Mouse (Mus musculus) v-Abl transformed pro-B cells (cell line): Measurements from ENCODE around the gene Olfr934.

Experiments used
- in situ Hi-C, 2 experiments: fragments of 400-800 bp; cut with MboI; formaldehyde crosslinking; loops; one replicate each; pipeline ENCODE4 v1.15.1; 2025; ENCODE audit not compliant: unreplicated experiment in 2 of 2

Gene Olfr934

GRCm38 (mm10) chr9:38988215-38988614 lies at the start of gene Olfr934:
TSS of gene Olfr934 (minus strand) at chr9:38988315.
- in situ Hi-C loops = no loop called here

DNA sequence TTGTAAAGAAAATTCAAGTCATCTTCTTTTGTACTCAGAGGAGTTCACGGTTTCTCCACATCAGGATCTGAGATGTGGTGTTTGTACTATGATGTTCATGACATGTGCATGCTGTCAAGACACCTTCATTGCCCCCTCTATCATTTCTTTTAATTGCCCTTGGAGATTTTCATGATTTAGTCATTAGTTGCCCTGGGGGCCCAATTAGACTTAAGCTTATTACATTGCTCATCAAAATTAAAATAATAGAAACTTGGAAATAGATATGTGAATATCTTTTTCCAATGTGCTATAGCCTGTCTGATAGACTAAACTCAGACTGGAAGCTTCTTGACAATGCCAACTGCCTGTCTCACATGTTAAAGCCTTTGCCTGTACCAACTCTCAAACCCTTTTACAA lies 35.2 kb upstream of the Olfr934 start, which contains the start of gene Olfr146:
Olfr146 (minus strand) TSS at position 101 of the 400 bp plus-strand sequence.
- in situ Hi-C loops = no loop called here

DNA sequence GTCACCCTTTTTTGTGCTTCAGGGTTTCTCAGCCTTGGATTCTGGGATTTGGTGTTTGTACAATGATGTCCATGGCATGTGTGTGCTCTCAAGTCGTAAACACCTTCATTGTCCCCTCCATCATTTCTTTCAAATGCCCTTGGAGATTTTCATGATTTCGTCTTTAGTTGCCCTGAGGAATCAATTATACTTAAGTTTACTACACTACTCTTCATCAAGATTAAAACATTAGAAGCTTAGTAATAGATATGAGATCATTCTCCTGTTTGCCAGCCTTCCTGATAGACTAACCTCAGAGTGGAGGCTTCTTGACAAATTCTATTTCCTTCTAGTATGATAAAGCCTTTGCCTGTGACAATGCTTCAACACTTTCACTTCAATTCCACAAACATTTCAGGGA lies 11.5 kb upstream of the Olfr934 start, which contains the start of gene Olfr935:
Olfr935 (minus strand) TSS at position 101 of the 400 bp plus-strand sequence.
- in situ Hi-C loops = no loop called here

- in situ Hi-C loops = no loop called here
Measured at GRCm38 (mm10) chr9:38972013-38972412, 16.1 kb downstream of the Olfr934 start, which contains the start of gene Olfr933. TSS of gene Olfr933 (plus strand) at chr9:38972313.

DNA sequence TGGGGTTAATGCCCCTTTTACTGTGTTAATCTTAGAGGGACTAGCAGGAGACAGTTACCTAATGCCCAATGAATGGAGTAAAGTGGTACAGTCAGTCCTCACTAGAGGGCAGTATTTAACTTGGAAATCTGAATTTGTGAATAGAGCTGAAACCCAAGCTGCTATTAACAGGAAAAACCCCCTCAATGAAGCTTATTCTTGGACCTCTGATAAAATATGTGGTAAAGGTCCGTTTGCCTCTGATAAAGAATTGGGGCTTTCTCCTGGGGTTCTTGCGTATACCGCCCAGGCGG lies 34.0 kb downstream of the Olfr934 start:
- in situ Hi-C loops = no loop called here

DNA sequence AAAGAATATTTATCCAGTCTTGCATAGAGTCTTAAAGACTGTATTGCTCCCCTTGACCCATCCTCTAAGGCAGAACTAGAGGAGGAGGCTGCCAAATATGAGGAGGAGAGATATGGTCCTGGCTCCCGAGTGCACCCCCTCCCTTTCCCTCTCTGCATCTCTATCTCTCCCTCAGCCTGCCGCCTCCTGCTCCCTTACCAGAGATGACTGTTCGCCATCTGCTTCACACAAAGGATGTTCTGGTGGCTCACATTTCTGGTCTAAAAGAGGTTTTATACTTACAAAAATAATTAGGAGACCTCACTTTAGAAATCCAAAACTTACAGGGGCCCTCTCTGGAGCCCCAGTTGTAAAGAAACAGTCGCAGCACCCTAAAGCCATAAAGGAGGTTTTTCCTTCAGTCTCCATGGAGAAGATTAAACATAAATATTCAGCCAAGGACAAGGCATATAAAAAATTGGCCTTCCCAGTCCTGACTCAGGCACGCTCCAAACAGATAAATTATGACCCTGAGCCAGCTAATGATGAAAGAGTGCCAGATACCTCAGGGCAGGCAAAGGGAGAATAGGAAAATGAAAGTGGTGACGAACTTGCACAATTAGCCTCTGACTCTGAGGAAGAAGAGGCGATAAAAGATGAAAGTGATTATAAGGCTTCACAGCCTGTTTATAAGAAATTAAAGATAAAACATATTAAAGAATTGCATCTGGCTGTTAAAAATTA lies 34.6 kb downstream of the Olfr934 start:
- in situ Hi-C loops = no loop called here
